Mouse (Mus musculus): Measurements from ENCODE around the gene Xrra1. TPM values are rescaled to one million over a fixed set of nuclear protein-coding genes. Genes with fewer than 3 reads are reported as not detected.

The Xrra1 gene
- polyA plus RNA-seq, 1 experiment = not detected

- peak overlapping the region; percentile 74 for H3K27ac ChIP-seq (ENCODE audit: insufficient read depth, low read depth, low read length)
- H3K4me1 ChIP-seq (ENCODE audit: control insufficient read depth, insufficient read depth, low read length) = peaks cover 12% of the 10 kb centered on the region
- TF ChIP-seq CTCF (IDR thresholded peaks at IDR 0.05; ENCODE audit: insufficient read depth, low read depth, low read length) = no peak
- TF ChIP-seq POLR2A (IDR thresholded peaks at IDR 0.05; ENCODE audit: insufficient read depth, low read depth, low read length) = no peak
- WGBS = under 1% methylated on average over 19 of the region's 19 CpGs
- peak overlapping the region; percentile 82 for H3K4me3 ChIP-seq (ENCODE audit: insufficient read depth, low read depth, low read length)
Measured at GRCm38 (mm10) chr7:99858175-99858812, 622 bp upstream of the Xrra1 start.

GRCm38 (mm10) chr7:99863362-99863761 lies 4.4 kb downstream of the Xrra1 start, which contains the start of gene Spcs2:
Gene Spcs2 (minus strand): TSS chr7:99863462.
- no peak within 1 kb of the TSS for H3K4me3 ChIP-seq (ENCODE audit: insufficient read depth, low read depth, low read length)
- TF ChIP-seq CTCF (IDR thresholded peaks at IDR 0.05; ENCODE audit: insufficient read depth, low read depth, low read length) (no peak), POLR2A (IDR thresholded peaks at IDR 0.05; ENCODE audit: insufficient read depth, low read depth, low read length) (no peak)
- H3K27ac ChIP-seq (ENCODE audit: insufficient read depth, low read depth, low read length) = peak within 1 kb of the TSS; percentile 49
- WGBS = 57% methylated on average over 7 of the region's 7 CpGs
- H3K4me1 ChIP-seq (ENCODE audit: control insufficient read depth, insufficient read depth, low read length) = peaks cover 14% of the 10 kb centered on the region

GRCm38 (mm10) chr7:99864241-99865028 lies 5.5 kb downstream of the Xrra1 start:
- WGBS = 29% methylated on average over 11 of the region's 11 CpGs
- H3K27ac ChIP-seq (ENCODE audit: insufficient read depth, low read depth, low read length) = peak overlapping the region; percentile 49
- H3K4me3 ChIP-seq (ENCODE audit: insufficient read depth, low read depth, low read length) = no peak overlapping the region
- peaks cover 14% of the 10 kb centered on the region for H3K4me1 ChIP-seq (ENCODE audit: control insufficient read depth, insufficient read depth, low read length)
- TF ChIP-seq POLR2A (IDR thresholded peaks at IDR 0.05; ENCODE audit: insufficient read depth, low read depth, low read length) = no peak
- no peak for TF ChIP-seq CTCF (IDR thresholded peaks at IDR 0.05; ENCODE audit: insufficient read depth, low read depth, low read length)

GRCm38 (mm10) chr7:99865219-99865618 lies 6.3 kb downstream of the Xrra1 start:
- TF ChIP-seq POLR2A (IDR thresholded peaks at IDR 0.05; ENCODE audit: insufficient read depth, low read depth, low read length) (no peak), CTCF (IDR thresholded peaks at IDR 0.05; ENCODE audit: insufficient read depth, low read depth, low read length) (no peak)
- no peak overlapping the region for H3K4me3 ChIP-seq (ENCODE audit: insufficient read depth, low read depth, low read length)
- H3K27ac ChIP-seq (ENCODE audit: insufficient read depth, low read depth, low read length) = no peak overlapping the region; the same call in 1 of the 2 replicates
- WGBS = 46% methylated on average over 3 of the region's 3 CpGs
- peaks cover 14% of the 10 kb centered on the region for H3K4me1 ChIP-seq (ENCODE audit: control insufficient read depth, insufficient read depth, low read length)

GRCm38 (mm10) chr7:99869296-99869695 lies 10.4 kb downstream of the Xrra1 start:
- no peak for TF ChIP-seq POLR2A (IDR thresholded peaks at IDR 0.05; ENCODE audit: insufficient read depth, low read depth, low read length)
- TF ChIP-seq CTCF (IDR thresholded peaks at IDR 0.05; ENCODE audit: insufficient read depth, low read depth, low read length) = no peak
- WGBS = 72% methylated on average over 4 of the region's 4 CpGs
- no peak overlapping the region for H3K27ac ChIP-seq (ENCODE audit: insufficient read depth, low read depth, low read length)
- H3K4me3 ChIP-seq (ENCODE audit: insufficient read depth, low read depth, low read length) = no peak overlapping the region
- peaks cover 4% of the 10 kb centered on the region for H3K4me1 ChIP-seq (ENCODE audit: control insufficient read depth, insufficient read depth, low read length)

GRCm38 (mm10) chr7:99873965-99874364 lies 15.0 kb downstream of the Xrra1 start:
- TF ChIP-seq POLR2A (IDR thresholded peaks at IDR 0.05; ENCODE audit: insufficient read depth, low read depth, low read length) (no peak), CTCF (IDR thresholded peaks at IDR 0.05; ENCODE audit: insufficient read depth, low read depth, low read length) (no peak)
- WGBS = 51% methylated on average over 6 of the region's 6 CpGs
- no peak overlapping the region for H3K27ac ChIP-seq (ENCODE audit: insufficient read depth, low read depth, low read length)
- H3K4me3 ChIP-seq (ENCODE audit: insufficient read depth, low read depth, low read length) = no peak overlapping the region
- no peaks in the 10 kb centered on the region for H3K4me1 ChIP-seq (ENCODE audit: control insufficient read depth, insufficient read depth, low read length)

GRCm38 (mm10) chr7:99875891-99876290 lies 17.0 kb downstream of the Xrra1 start:
- WGBS = 59% methylated on average over 5 of the region's 5 CpGs
- Histone ChIP-seq H3K4me1 (ENCODE audit: control insufficient read depth, insufficient read depth, low read length) (no peaks in the 10 kb centered on the region), H3K27ac (ENCODE audit: insufficient read depth, low read depth, low read length) (no peak overlapping the region), H3K4me3 (ENCODE audit: insufficient read depth, low read depth, low read length) (no peak overlapping the region)
- no peak for TF ChIP-seq CTCF (IDR thresholded peaks at IDR 0.05; ENCODE audit: insufficient read depth, low read depth, low read length)
- no peak for TF ChIP-seq POLR2A (IDR thresholded peaks at IDR 0.05; ENCODE audit: insufficient read depth, low read depth, low read length)

GRCm38 (mm10) chr7:99876345-99876744 lies 17.4 kb downstream of the Xrra1 start:
- WGBS = 3% methylated on average over 3 of the region's 3 CpGs
- TF ChIP-seq CTCF (IDR thresholded peaks at IDR 0.05; ENCODE audit: insufficient read depth, low read depth, low read length) = peak; percentile 65
- no peak for TF ChIP-seq POLR2A (IDR thresholded peaks at IDR 0.05; ENCODE audit: insufficient read depth, low read depth, low read length)
- Histone ChIP-seq H3K4me3 (ENCODE audit: insufficient read depth, low read depth, low read length) (no peak overlapping the region), H3K27ac (ENCODE audit: insufficient read depth, low read depth, low read length) (no peak overlapping the region), H3K4me1 (ENCODE audit: control insufficient read depth, insufficient read depth, low read length) (no peaks in the 10 kb centered on the region)

- no peak for TF ChIP-seq CTCF (IDR thresholded peaks at IDR 0.05; ENCODE audit: insufficient read depth, low read depth, low read length)
- TF ChIP-seq POLR2A (IDR thresholded peaks at IDR 0.05; ENCODE audit: insufficient read depth, low read depth, low read length) = no peak
- H3K27ac ChIP-seq (ENCODE audit: insufficient read depth, low read depth, low read length) = no peak overlapping the region
- no peaks in the 10 kb centered on the region for H3K4me1 ChIP-seq (ENCODE audit: control insufficient read depth, insufficient read depth, low read length)
- WGBS = 38% methylated on average over 2 of the region's 2 CpGs
- no peak overlapping the region for H3K4me3 ChIP-seq (ENCODE audit: insufficient read depth, low read depth, low read length)
Measured at GRCm38 (mm10) chr7:99878254-99878653, 19.3 kb downstream of the Xrra1 start.
